Mouse (Mus musculus): Measurements from ENCODE around the gene Nr1d2. TPM values are rescaled to one million over a fixed set of nuclear protein-coding genes. Genes with fewer than 3 reads are reported as not detected.
A peak's percentile ranks its signal among the peaks of the same experiment; 100 is the strongest.
"Not testable (repeated sequence)": the region's sequence is repeated elsewhere in the genome, so short reads cannot be mapped to it uniquely, and the experiment has no call there.

Nr1d2 gene
- polyA plus RNA-seq (2016; fragmentation: Nextera tagmentation; extraction: Ambion mirVana): 5.4 and 8.8 TPM in 2 replicates

DNA sequence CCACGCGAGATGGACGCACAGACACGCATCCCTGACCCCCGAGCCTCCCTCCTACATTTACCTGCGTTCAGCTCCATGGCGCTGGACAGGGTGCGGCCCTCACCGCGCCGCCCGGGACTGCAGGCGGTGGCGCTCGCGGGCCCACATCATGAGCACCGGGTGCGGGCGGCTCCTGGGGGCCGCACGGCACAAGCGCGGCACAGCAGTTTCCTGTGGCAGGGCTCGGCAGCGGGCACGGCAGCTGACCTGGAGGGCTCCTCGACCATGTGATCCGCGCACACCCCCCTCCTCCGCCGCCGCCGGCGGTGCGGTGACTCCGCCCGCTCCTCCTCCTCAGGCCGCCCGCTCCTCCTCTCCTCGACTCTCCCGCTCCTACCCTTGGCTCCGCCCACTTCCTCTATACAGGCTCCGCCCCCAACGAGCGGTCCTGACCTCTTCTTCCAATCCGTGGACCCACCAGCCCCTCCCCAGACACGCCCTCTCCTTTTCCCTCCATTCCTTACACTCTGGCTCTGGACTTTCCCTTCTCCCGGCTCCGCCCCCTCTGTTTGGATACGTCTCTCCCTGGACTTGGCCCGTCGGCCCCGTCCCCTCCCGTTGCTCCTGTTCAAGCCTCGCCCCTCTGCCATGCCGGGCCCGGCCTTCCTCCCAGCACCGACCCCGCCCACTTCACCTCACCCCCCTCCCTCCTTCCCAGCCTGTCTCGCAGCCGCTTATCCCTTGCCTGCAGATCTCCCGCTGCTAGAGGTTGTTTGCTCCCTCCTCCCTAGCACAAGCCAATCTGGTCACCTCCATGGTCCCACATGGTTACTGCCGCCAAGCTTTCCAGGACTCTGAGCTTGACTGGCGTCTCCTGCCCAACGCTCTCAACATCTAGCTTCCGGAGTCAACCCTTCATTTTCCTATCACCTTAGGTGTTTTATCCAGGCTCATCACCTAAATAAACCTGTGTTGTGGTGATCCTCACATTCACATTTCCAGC lies at the start of gene Nr1d2:
Nr1d2 (minus strand) TSS at position 378 of the 982 bp plus-strand sequence.
- no peaks in the 10 kb centered on the region for H3K27me3 ChIP-seq (ENCODE audit: insufficient read depth, poor library complexity, severe bottlenecking)
- peak within 1 kb of the TSS; percentile 90 for H3K27ac ChIP-seq
- WGBS: under 1% methylated on average over 62 of the region's 66 CpGs
- peaks cover 12% of the 10 kb centered on the region; the same call in 1 of the 2 replicates for H3K4me1 ChIP-seq
- no peaks in the 10 kb centered on the region for H3K9me3 ChIP-seq
- no peaks in the 10 kb centered on the region for H3K36me3 ChIP-seq
- H3K4me3 ChIP-seq: peak within 1 kb of the TSS; percentile 83
- peak; percentile 100 for DNase-seq (ENCODE audit: low spot score)

DNA sequence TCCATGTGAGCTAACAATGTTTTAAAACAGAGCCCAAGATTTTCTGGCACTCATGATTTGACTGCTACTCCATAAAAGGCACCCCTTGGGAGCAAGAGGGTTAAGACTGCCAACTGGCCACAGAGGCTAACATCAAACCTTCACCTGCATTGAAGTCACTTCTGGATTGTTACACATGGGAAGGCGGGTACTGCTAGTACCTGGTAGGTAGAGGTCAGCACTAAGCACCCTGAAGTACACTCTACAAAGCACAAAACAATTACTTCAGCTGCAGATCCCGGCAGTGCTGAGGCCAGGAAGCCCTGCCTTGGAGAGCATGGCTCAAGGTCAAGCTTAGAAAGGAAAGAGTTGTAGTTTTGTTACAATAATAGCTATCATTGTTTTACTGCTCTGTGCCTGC lies 48.5 kb upstream of the Nr1d2 start:
- no peaks in the 10 kb centered on the region for H3K27me3 ChIP-seq (ENCODE audit: insufficient read depth, poor library complexity, severe bottlenecking)
- no peak overlapping the region for H3K4me3 ChIP-seq
- no peaks in the 10 kb centered on the region for H3K4me1 ChIP-seq
- peaks cover 4% of the 10 kb centered on the region; the same call in 1 of the 2 replicates for H3K36me3 ChIP-seq
- no peak for DNase-seq (ENCODE audit: low spot score)
- H3K9me3 ChIP-seq: no peaks in the 10 kb centered on the region
- WGBS: 65% methylated on average over 2 of the region's 2 CpGs
- H3K27ac ChIP-seq: no peak overlapping the region

DNA sequence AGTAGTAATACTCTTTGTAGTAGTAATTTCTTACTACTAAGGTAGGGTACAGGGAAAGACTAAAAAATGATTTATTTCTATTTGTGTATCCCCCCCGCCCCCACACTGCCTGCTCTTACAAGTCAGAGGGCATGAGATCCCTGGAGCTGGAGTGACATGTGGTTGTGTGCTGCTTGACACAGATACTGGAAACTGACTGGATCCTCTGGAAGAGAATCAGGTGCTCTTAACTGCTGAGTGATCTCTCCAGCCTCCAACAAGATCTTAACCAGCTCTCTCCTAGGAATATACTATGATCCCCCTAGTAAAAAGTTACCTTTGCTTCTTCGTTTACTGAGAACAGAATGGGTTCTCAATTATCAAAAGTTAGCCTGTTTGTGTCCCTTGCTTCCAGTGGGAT lies 47.5 kb upstream of the Nr1d2 start:
- Histone ChIP-seq H3K27ac (no peak overlapping the region), H3K4me3 (no peak overlapping the region), H3K4me1 (no peaks in the 10 kb centered on the region), H3K9me3 (no peaks in the 10 kb centered on the region), H3K27me3 (ENCODE audit: insufficient read depth, poor library complexity, severe bottlenecking) (no peaks in the 10 kb centered on the region), H3K36me3 (peaks cover 11% of the 10 kb centered on the region; the same call in 1 of the 2 replicates)
- WGBS: 95% methylated on average over 2 of the region's 2 CpGs
- DNase-seq (ENCODE audit: low spot score): no peak

DNA sequence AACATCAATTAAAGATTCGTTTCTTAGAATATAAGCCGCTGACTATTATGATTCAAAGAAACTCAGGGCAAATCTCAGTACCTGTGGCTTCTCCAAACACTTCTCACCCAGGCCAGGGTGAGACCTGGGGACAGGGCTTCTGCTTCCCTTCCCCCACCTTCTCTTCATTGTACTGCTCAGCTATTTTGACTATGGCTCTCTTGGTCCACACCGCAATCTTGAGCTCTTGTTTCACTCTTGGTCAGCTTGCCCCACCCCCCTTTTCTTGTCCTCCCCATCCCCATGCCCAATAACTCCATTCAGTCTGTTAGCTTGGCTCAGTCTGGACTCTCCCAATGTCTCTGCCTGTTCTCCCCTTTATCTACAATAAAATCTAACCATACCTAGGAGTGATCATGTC lies 46.5 kb upstream of the Nr1d2 start:
- H3K27ac ChIP-seq: no peak overlapping the region
- no peaks in the 10 kb centered on the region for H3K27me3 ChIP-seq (ENCODE audit: insufficient read depth, poor library complexity, severe bottlenecking)
- whole genome bisulfite sequencing: 86% methylated on average over 3 of the region's 3 CpGs
- no peak for DNase-seq (ENCODE audit: low spot score)
- no peaks in the 10 kb centered on the region for H3K4me1 ChIP-seq
- H3K36me3 ChIP-seq: peaks cover 11% of the 10 kb centered on the region; the same call in 1 of the 2 replicates
- H3K4me3 ChIP-seq: no peak overlapping the region
- H3K9me3 ChIP-seq: no peaks in the 10 kb centered on the region

- no peaks in the 10 kb centered on the region for H3K9me3 ChIP-seq
- H3K4me3 ChIP-seq: no peak overlapping the region
- no peak overlapping the region for H3K27ac ChIP-seq
- peaks cover 20% of the 10 kb centered on the region for H3K36me3 ChIP-seq
- no peaks in the 10 kb centered on the region for H3K27me3 ChIP-seq (ENCODE audit: insufficient read depth, poor library complexity, severe bottlenecking)
- H3K4me1 ChIP-seq: no peaks in the 10 kb centered on the region
- no peak for DNase-seq (ENCODE audit: low spot score)
- WGBS: 82% methylated on average over 2 of the region's 2 CpGs
Measured at GRCm38 (mm10) chr14:18284581-18284980, 45.7 kb upstream of the Nr1d2 start.

GRCm38 (mm10) chr14:18280375-18280774 lies 41.4 kb upstream of the Nr1d2 start:
- DNase-seq (ENCODE audit: low spot score): no peak
- Histone ChIP-seq H3K9me3 (no peaks in the 10 kb centered on the region), H3K4me1 (no peaks in the 10 kb centered on the region), H3K4me3 (no peak overlapping the region), H3K27me3 (ENCODE audit: insufficient read depth, poor library complexity, severe bottlenecking) (no peaks in the 10 kb centered on the region), H3K36me3 (peaks cover 50% of the 10 kb centered on the region), H3K27ac (no peak overlapping the region)
- WGBS: 89% methylated on average over 5 of the region's 5 CpGs

DNA sequence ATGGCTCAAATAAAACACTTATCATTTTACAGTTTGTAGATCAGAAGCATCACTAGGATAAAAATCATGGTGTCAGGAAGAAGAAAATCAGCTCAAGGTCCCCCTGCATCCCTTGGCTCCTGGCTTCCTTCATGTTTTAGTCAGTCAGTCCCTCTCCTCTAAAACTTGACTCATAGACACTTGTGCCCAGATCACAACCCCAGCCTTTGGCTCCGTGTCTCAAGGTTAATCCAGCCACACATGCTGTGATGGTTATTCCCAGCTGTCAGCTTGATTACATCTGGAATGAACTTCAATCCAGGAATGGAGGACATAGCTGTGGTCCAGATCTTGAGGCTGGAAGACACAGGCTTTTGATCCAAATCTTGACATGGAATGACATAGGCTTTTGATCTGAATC lies 35.6 kb upstream of the Nr1d2 start:
- Histone ChIP-seq H3K27me3 (ENCODE audit: insufficient read depth, poor library complexity, severe bottlenecking) (no peaks in the 10 kb centered on the region), H3K36me3 (peaks cover 31% of the 10 kb centered on the region), H3K27ac (no peak overlapping the region), H3K4me1 (no peaks in the 10 kb centered on the region), H3K9me3 (no peaks in the 10 kb centered on the region), H3K4me3 (no peak overlapping the region)
- no peak for DNase-seq (ENCODE audit: low spot score)
- 80% methylated on average over 1 of the region's 1 CpGs for WGBS

GRCm38 (mm10) chr14:18271666-18272065 lies 32.7 kb upstream of the Nr1d2 start:
- Histone ChIP-seq H3K36me3 (peaks cover 32% of the 10 kb centered on the region), H3K4me3 (peak overlapping the region; percentile 89), H3K9me3 (no peaks in the 10 kb centered on the region), H3K4me1 (no peaks in the 10 kb centered on the region), H3K27ac (peak overlapping the region; percentile 98), H3K27me3 (ENCODE audit: insufficient read depth, poor library complexity, severe bottlenecking) (no peaks in the 10 kb centered on the region)
- no peak for DNase-seq (ENCODE audit: low spot score)
- WGBS: 9% methylated on average over 7 of the region's 7 CpGs

DNA sequence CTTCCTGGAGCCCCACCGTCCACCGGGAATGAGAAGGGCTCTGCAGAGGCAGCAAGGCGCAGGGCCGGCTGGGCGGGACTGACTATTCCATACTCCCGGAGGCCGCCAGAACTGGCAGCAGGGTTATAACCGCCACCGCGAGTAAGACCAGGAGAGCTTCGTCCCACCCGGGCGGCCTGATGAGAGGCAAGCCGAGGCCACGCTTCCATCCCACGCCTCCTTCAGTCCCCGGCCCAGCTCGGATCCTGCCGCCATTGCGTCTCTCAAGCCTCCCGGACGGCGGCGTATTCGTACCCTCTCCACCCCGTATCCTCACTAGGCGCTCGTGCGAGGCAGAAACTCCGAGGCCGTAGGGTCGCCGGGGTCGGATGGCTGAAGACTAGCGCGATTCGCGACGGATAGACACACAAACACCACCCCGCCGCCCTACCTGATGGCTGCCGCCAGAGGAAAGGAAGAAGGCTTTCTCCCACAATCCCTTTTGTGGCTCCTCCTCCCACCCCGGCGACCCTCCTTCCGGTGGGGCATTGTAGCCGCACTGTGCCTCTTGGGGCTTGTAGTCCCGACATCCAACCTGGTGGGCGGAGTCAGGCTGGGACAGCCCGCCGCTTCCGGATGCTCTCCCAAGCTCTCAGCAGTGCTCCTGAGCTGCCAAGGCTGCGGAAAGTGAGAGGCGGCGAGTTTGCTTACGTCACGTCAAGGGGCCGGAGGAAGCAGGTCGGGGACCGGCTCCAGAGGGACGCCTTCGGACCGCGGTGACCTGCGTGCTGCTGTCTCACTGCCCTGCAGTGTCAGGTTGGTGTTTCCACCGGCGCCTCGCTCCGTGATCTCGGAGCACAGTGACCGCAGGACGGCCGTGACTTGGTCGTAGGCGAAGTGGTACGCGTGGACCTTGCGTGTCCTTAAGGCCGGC lies 31.9 kb upstream of the Nr1d2 start, which contains the start of the genes Nkiras1 and Rpl15:
Nkiras1 (plus strand) TSS at position 608 of the 913 bp plus-strand sequence.
Rpl15 (minus strand) TSS at position 863 of the 913 bp plus-strand sequence.
- Histone ChIP-seq H3K36me3 (peaks cover 32% of the 10 kb centered on the region), H3K27me3 (ENCODE audit: insufficient read depth, poor library complexity, severe bottlenecking) (no peaks in the 10 kb centered on the region), H3K4me1 (no peaks in the 10 kb centered on the region), H3K4me3 (peak within 1 kb of the TSS; percentile 89), H3K27ac (peak within 1 kb of the TSS; percentile 98), H3K9me3 (no peaks in the 10 kb centered on the region)
- peak; percentile 100 for DNase-seq (ENCODE audit: low spot score)
- WGBS: under 1% methylated on average over 78 of the region's 78 CpGs

DNA sequence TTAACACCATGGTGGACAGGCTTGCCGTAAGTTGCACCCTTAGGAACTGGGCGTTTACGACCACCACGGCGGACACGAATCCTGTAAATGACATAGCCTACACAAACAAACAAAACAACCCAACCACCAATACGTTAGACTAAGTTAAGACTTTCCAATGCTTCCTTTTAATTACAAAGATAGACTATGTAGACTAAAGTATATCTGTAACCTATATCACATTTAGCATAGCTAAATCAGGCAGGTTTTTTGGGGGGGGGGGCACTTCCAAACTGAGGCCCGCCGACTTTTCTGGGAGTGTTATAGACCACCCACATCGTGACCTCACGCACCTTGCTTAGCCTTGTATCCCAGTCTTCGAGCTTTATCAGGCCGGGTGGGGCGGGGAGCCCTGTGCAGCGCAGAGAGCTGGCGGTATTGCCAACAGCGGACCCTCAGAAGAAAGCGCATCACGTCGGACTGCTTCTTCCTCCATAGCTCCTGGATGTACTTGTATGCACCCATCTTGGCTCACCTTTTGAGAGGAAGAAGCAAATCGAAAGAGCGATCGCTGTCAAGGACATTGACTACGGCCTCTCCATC lies 31.1 kb upstream of the Nr1d2 start:
- H3K36me3 ChIP-seq: peaks cover 29% of the 10 kb centered on the region
- H3K4me3 ChIP-seq: peak overlapping the region; percentile 89
- H3K27me3 ChIP-seq (ENCODE audit: insufficient read depth, poor library complexity, severe bottlenecking); H3K4me1 ChIP-seq; DNase-seq (ENCODE audit: low spot score); H3K9me3 ChIP-seq: not testable (repeated sequence)
- under 1% methylated on average over 24 of the region's 24 CpGs for WGBS
- H3K27ac ChIP-seq: peak overlapping the region; percentile 98

GRCm38 (mm10) chr14:18263427-18263826 lies 24.5 kb upstream of the Nr1d2 start:
- Histone ChIP-seq H3K36me3 (peaks cover 29% of the 10 kb centered on the region), H3K9me3 (no peaks in the 10 kb centered on the region), H3K27ac (no peak overlapping the region), H3K4me1 (no peaks in the 10 kb centered on the region), H3K27me3 (ENCODE audit: insufficient read depth, poor library complexity, severe bottlenecking) (no peaks in the 10 kb centered on the region), H3K4me3 (no peak overlapping the region)
- 64% methylated on average over 4 of the region's 4 CpGs for WGBS
- DNase-seq (ENCODE audit: low spot score): no peak

- Histone ChIP-seq H3K4me1 (no peaks in the 10 kb centered on the region), H3K27me3 (ENCODE audit: insufficient read depth, poor library complexity, severe bottlenecking) (no peaks in the 10 kb centered on the region), H3K36me3 (peaks cover 10% of the 10 kb centered on the region; the same call in 1 of the 2 replicates), H3K9me3 (no peaks in the 10 kb centered on the region), H3K27ac (no peak overlapping the region), H3K4me3 (no peak overlapping the region)
- 82% methylated on average over 3 of the region's 3 CpGs for WGBS
- no peak for DNase-seq (ENCODE audit: low spot score)
Measured at GRCm38 (mm10) chr14:18261203-18261602, 22.3 kb upstream of the Nr1d2 start.

Data from heart, embryonic 10.5 days (tissue).